Mouse (Mus musculus) layer of hippocampus, adult 9-10 months (tissue): ENCODE data around the gene Cfap46.

Source experiments
- DNase-seq: peaks from one replicate; pipeline ENCODE4 v3.0.0; 2022; ENCODE audit warnings: low spot score

The Cfap46 gene

DNA sequence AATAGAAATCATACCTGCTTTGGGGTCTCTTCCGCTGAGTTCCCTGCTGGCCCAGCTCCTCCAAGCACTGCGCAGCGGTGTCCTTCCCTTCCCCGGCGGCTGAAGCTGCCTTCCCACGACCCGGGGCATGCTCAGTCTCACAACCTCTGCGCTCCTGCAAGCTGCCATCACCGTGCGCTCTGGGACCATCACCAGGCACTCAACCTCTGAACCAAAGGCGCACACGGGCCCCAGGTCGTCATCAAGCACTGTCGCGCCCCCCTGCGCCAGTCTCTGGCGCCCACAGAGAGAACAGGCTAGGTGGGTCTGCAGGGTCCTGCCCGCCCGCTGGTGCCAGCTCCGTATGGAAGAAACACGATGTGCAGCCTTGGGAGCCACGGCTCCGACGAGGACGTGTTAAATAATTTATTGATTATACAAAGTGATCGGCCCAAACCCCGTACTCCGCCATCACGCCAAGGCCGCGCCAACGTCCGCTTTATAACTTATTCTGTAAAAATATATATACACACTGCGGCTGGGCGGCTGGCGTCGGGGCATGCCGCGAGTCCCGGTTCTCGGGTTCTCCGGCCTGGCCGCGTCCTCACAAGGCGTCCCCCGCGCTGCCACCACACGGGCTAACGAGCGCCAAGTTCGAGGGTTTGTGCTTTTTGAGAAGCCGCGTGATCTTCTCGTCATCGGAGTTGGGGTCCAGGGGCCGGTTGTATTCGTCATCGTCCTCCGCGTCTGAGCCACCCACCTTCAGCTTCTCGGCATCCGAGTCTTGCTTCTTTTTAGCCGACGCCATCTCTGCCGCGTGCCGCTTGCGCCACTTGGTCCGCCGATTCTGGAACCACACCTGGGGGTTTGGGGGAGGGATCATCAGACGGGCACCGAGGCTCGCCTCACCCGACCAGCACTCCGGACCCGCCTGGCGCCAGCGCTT, 102.5 kb downstream of the Cfap46 start:
- no peak for DNase-seq

DNA sequence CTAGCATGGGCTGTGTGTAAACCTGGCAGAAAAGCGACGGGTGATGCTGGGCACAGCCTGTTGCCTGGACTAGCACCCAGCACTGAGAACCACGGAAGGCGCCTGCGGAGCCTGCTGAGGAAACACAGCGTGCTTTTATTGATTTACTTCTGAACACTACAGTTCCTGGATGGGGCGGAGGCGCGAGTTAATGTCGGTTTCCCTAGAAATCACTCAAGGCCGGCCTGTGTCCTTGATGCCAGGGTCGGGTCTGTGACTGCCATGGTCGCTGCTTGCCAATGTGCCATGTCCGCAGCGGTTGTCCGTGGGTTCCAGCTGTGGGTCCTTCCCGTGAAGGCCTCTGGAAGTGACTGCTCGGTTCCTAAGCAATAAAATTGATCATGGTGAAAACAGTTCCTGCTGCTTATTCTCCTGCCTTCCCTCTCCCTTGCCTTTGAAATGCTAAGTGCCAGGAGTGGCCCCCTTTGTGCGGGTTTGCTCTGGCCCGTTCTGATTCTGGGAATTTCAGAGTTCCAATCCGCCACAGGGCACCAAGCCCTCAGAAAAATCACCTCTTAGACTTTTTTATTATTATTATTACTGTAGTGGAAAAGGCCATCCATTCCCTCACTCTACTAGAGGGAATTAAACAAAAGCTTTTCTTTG, 104.2 kb downstream of the Cfap46 start:
- DNase-seq, result no peak

DNA sequence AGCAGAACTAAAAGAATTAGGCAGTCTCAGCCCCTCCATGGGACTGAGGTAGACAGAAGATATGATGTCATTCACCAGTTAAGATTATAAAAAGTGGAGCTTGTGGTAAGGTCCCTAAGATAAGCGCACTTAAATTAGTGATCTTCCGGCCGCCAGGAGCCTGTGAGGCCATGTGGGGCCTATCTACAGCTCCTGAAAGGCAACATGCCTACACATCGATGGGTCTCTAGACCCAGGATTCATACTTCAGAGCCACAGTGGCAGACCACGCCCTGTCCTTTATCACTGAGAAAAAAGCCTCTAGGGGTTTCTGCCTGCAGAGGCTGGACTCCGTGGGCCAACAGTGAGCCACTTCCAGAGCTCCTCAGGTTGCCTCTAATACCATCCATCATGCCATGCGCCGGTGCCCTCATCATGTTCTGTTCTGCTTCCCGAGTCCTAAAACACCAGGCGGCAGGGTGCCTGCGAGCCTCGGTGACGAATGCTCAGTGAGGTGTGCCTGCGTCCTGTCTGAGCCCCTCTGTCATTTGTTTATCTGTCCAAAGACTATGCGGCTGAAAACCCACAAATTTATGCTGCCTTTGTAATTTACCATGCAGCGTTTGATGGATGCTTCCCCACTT, 107.4 kb downstream of the Cfap46 start:
- DNase-seq, result no peak

DNA sequence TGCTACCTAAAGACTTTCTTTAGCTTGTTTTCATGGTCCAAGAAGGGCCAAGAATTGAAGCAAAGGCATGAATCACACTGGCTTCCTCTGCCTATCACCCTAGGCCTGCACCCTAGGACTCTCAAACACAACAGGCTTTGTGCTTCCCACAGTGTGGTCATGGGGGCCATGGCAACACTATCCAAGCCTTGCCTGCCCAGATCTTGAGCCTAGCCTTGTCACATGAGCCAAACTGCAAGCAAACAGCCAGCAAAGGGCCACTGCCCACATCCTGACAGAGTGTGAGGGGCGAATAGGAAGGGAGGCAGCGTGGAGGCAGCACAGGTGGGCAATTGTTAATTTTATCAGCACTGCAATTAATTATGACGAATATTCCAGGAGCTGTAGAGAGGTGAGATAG, 111.0 kb downstream of the Cfap46 start:
- DNase-seq, result no peak

DNA sequence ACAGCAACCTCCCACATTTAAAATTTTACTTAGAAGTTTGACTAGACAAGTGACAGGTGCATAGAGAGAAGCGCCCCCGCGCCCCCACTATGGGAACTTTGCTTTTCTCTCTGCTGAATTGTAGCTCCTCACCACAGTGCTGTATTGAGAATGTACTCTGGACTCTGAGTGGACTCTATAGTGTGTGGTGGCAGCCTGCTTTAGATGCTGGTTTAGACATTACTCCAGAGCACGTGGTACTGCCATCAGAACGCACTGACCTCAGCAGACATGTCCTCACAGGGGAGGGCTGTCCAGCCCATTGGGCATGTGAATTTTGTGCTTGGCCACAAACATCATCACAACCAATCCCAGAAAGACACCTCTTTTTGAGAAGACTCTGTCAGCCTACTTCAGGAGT, 112.8 kb downstream of the Cfap46 start:
- no peak for DNase-seq

DNA sequence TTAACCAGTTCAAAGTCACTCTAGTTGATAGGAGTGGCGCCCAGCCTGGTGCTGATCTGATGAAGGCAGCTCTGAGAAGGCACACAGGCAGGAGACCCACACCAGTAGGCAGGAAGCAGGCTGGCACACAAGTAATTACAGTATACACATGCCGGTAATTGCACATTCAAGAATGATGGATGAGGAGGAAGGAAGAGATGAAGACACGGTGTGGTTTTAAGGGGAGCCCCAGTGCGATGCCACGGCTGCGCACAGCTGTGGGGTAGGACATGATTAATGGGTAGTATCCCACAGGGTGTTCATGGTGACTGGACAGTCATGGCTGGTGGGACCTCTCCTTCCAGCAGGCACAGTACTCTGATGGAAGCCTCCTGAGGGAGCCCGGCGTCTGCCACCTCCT, 117.1 kb downstream of the Cfap46 start:
- no peak for DNase-seq

DNA sequence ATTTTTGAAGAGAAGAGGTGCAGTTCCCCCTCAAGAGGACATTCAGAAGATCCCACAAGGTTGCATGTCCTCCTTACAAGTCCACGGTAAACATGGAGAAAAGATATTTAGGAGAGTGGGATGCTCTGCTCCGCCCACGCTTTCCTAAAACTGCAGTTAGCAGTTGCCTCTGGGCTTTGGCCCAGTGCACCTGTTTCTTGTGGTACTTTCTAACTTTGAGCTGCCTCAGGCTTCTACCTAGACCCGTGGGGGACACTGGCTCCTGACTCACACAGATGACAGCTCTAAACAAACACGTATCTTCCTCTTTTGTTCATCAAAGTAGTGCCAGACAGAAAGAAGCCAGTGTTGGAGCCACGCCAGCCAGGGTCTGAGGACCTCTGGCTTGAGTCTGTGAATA, 117.6 kb downstream of the Cfap46 start:
- no peak for DNase-seq

DNA sequence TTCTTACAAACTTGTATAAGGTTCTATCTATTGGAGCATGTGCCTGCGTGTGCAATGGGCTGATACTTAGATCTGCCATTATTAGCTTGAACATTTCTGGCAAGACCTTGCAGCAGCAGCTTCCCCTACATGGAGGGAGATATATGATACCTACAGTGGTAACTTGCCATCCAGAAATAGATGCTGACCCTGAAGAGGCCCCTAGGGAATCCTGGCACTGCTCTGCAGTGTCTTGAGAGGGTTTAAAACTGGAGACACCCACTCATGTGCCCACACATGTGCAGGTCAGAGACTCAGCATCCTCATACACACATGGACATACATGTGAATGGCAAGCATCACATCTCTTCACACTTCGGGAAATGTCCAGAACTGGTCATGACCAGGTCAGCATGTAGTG, 119.5 kb downstream of the Cfap46 start:
- DNase-seq, result no peak

DNA sequence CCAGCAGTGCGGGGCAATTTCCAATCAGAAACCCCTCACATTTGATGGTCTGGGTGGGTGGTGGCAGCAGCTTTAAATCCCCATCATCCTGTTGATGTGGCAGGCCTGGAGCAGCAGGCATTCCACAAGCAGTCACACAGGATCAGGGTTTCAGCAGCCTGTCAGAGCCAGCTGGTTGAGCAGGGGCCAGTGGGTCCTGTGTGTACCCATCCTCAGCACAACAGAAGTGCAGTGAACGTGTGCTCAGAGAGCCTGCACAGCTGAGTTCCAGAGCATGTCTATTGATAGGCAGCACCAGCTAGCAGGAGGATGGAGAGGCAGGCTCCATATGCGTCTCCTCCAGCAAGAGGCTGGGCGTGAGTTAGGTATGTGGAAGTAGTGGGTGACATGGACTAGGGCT, 120.2 kb downstream of the Cfap46 start:
- no peak for DNase-seq

DNA sequence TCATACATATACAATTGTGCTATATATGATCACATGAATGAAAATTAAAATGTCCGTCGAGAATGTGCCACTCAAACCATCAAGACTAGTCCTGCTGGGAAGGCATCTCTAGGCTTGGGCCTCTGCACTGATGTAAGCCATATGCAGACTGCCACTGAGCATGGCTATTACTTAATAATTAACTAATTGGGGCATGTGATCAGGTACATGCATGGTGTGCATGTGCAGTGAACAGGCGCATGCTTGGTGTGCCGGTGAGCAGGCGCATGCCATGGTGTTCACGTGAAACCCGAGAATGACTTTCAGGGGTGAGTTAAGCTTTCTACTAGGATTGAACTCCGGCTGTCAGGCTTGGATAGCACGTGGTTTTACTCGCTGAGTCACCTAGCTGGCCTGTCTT, 124.0 kb downstream of the Cfap46 start:
- DNase-seq, result no peak

DNA sequence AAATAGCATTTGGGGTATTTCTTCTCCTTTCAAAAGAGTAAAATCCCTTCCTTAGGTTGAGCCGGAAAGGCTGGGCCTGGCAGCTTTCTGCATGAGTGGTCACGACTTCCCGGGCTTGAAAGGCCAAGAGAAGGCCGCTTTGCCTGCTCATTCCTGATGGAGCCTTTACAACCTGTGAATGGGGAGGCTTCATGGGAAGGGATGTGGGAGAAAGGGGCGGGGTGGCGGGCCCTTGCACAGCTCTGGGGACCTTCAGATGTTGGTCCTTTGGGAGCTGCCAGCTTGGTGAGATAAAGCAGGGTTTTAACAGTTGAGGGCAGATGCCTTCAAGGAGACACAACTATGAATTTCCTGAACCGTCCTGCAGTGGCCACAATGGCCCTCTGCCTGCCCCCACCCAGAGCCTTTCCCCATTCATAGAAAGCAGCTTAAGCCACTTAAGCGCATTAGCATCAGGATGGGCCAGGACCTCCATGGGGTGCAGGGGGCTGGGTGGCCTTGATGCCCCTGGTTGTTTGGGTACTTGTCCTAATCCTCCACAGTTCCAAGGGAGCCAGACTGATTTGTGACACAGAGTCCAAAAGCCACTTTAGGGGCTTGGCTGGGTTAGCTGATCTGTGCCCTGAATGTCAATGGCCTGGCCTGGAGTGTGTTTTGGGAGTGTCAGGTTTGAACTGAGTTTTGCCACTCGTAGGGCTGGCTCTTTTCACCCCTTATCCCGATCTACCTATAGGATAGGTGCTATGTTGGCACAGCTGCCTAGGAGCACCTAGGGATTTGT, 126.7 kb downstream of the Cfap46 start:
- no peak for DNase-seq

DNA sequence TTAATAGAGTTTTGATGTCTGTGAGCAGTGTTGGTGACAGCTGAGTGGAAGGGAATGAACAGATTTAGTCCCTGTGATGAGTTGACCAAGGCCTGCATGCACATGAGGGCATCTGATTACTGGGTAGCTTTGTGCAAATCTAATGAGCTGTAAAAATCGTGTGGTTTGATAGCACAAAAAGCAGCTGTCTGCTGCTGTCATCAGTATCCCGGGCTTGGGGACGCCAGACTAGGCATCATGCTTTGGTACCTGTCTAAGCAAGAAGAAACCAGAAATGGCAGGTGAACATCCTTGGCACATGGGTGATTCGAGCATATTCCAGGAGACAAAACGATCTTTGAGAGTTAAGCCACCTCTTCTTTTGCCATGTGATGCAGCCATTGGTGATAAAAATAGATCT, 127.3 kb downstream of the Cfap46 start:
- no peak for DNase-seq

DNA sequence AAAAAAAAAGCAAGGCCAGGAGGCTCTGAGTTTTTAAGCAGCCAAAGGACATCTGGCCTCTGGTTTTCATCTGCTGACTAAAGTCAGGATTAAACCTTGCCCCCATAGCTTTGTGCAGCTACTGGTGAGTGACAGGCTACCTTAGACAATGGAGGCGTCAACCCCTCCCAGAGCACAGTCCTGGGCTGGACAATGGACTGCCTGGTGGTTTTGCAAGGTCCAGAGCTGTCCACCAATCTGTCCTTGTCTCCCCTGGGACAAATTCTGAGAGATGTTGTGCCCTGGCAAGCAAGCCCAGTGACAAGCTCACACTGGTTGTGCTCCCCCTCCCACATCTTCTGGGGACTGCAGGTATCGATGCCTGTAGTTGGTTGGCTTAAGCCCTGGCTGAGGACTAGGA, 132.1 kb downstream of the Cfap46 start:
- DNase-seq, result no peak
